Mouse (Mus musculus) brown adipose tissue, adult 24 weeks (tissue): ENCODE results near the gene Tmc8. TPM values are rescaled to one million over a fixed set of nuclear protein-coding genes. Genes with fewer than 3 reads are reported as not detected.

Experiments
- H3K27ac ChIP-seq: fragments of 200-500 bp; replicated peaks from 2 replicates; pipeline ENCODE4 v1.5.1; 2012; ENCODE audit warnings: low read depth, mild to moderate bottlenecking, low read length
- H3K4me1 ChIP-seq: fragments of 200-500 bp; 2 replicates; pipeline ENCODE4 v1.6.1; 2012; ENCODE audit warnings: low read length, mixed read lengths; ENCODE audit not compliant: control insufficient read depth, insufficient read depth, insufficient read length
- H3K4me3 ChIP-seq: fragments of 200-500 bp; 2 replicates; pipeline ENCODE4 v1.5.1; 2012; ENCODE audit warnings: low read depth, mild to moderate bottlenecking, low read length, moderate library complexity; ENCODE audit not compliant: insufficient read depth
- polyA plus RNA-seq: library from polyadenylated mRNA; stranded (reverse); fragments of >200 nt; gene quantifications from 2 replicates; pipeline ENCODE4 v1.2.4, GENCODE M21; 2012; ENCODE audit not compliant: missing spikeins, insufficient read depth, insufficient read length

Tmc8 gene
- polyA plus RNA-seq, result 0.88 TPM in 1 of 2 replicates, not detected in the other

DNA sequence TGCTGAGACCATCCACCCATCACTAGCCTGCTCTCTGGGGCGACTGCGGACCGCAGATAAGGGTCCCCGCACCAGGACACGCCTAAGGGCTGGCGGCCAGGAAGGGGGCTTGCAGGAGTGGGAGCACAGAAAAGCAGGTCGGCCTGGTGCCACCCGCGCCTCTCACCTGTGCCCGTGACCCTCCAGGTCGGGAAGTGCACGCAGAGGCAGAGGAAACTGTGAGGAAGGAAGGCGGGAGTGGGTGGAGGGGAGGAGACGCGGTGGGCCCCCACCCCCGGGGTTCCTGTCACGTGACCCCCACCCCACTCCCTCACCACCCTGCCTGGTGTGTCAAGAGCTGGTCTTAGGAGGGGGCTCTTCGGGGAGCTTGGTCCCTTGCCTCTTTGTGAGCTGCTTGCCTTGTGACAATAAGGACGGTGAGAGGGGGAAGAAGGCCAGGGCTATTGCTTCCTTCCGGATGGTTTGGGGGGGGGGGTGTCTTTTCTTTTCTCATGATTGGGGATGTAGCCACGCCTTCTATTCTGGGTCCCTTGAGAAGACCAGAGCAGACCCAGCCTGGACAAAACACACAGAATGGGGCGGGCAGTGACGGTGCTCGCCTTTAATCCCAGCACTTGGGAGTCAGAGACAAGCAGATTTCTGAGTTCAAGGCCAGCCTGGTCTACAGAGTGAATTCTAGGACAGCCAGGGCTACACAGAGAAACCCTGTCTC lies at the start of gene Tmc8, which contains the start of gene Tmc6:
TSS of gene Tmc8 (plus strand) at position 84 of the 712 bp plus-strand sequence.
TSS of gene Tmc6 (minus strand) at position 206 of the 712 bp plus-strand sequence.
- H3K4me1 ChIP-seq, result peaks cover 6% of the 10 kb centered on the region; the same call in 1 of the 2 replicates
- H3K4me3 ChIP-seq, result peak within 1 kb of the TSS; percentile 77
- peak within 1 kb of the TSS; percentile 99 for H3K27ac ChIP-seq

DNA sequence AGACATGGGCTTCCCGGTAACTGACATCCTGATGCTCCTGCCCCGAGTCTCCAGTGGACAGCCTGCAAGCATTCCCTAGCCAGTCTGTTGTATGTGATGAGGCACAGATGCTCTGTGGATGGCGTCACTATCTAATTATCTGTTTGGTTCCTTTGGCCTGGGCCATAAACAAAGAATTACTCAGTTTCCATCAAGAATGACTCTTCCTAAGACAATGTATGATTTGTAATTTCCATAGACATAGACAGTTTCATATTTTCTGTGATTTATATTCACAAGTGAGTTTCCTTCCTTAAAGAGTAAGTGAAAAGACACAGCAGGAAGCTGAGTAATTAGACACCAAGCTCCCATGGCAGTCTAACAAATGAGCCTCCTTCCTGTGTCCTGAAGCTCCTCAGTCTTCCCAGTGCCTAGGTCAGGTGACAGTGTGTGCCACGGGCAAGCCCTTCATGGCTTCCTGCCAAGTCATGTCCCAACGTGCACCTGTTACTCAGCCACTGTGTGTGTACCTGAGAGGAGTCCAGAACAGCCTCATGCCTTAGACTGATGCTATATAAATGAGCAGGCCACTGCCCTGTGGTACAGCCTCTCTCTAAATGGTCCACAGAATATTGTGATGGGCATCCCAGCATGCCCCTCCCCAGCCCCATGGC lies 45.7 kb upstream of the Tmc8 start:
- Histone ChIP-seq H3K4me1 (no peaks in the 10 kb centered on the region), H3K27ac (no peak overlapping the region), H3K4me3 (no peak overlapping the region)

DNA sequence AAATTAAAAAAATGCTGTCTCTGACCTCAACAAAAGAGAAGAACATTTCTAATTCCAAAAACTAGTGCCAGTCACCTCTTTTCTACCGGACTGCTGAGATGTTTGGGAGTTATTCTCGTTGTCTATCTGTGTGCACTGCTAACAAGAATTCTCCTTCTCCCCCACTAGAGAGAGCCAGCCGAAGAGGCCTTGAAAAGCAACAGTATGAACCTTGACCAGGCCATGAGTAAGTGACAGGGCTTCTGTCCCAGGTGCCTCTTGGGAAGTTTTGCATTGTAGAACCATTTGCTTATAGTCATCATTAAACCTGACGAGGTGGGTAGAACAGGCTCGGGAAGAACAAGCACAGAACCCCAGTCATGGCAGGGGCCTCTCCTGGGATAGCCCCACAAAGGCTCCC lies 43.8 kb upstream of the Tmc8 start:
- no peaks in the 10 kb centered on the region for H3K4me1 ChIP-seq
- H3K4me3 ChIP-seq, result no peak overlapping the region
- no peak overlapping the region for H3K27ac ChIP-seq

DNA sequence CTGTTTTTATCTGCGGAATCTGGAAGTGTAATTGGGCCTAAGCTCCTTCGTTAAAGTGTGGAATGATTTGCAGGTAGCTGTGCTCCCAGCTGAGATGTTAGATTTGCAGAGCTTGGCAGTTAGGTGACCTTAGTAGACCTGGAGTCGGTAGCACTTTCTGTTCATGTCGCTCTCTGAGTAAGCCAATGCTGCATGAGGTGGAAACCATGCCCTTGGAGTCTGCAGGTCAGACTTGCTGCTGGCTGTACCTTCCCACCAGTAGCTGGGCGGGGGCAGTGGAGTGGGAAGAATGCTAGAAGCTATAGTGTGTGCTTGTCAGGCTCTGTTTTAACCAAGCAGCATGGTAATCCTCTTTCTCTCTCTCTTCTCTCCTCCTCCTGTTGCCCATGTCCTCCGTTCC lies 40.7 kb upstream of the Tmc8 start:
- H3K4me3 ChIP-seq, result no peak overlapping the region
- H3K27ac ChIP-seq, result no peak overlapping the region
- H3K4me1 ChIP-seq, result no peaks in the 10 kb centered on the region

DNA sequence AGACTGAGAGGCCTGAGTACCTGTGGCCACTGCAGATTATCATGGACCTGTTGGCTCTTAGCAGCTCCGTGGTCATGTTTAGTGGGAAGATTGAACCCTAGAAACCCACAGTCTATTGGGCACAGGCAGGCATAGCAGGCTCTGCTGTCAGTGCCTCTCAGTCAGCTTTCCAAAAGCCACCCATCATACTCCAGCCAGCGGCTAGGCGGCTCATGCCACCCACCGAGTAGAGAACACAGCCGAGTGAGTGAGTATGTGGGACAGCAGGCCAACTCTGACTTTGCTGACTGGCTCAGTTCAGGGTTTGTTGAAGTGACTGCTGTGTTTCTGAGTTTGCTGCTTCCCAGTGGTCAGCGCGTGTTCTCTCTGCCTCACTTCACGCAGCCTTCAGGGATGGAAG lies 39.6 kb upstream of the Tmc8 start:
- no peak overlapping the region for H3K4me3 ChIP-seq
- no peak overlapping the region for H3K27ac ChIP-seq
- no peaks in the 10 kb centered on the region for H3K4me1 ChIP-seq

DNA sequence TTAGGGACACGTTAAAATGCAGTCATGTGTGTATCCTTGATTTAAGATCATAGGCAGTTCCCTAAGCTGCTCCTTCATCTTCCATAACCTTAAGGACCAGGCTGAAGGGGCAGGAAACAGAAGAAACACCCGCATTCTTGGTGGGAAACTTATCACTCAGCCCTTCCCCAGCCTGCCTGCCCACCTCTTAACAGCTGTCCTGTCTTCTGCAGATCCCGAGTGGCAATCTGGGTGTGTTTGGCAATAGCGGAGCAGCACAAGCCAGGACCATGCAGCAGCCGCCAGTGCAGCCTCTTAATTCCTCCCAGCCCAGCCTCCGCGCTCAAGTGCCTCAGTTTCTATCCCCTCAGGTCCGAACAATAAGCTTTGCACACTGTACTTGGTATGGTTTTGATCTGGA lies 39.2 kb upstream of the Tmc8 start:
- Histone ChIP-seq H3K4me3 (no peak overlapping the region), H3K4me1 (no peaks in the 10 kb centered on the region), H3K27ac (no peak overlapping the region)

DNA sequence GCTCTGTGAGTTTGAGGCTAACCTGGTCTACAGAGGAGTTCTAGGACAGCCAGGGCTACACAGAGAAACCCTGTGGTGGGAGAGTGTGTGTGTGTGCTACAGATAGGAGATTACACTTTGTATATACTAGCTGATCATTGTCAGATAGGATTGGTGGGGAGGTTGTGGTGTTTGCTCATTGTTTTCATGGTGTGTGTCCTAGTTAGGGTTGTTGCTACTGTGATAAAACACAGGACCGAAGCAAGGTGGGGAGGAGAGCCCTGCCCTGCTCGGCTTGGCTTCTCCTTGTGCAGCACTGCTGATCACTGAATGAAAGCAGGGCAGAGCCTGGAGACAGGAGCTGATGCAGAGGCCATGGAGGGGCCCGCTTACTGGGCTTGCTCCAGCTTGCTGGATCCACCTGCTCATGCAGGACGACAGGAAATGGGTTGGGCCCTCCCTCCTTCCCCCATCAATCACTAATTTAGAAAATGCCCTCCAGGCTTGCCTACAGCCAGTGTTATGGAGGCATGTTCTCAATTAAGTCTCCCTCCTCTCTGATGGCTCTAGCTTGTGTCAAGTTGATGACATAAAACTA lies 38.3 kb upstream of the Tmc8 start:
- no peak overlapping the region for H3K4me3 ChIP-seq
- no peaks in the 10 kb centered on the region for H3K4me1 ChIP-seq
- no peak overlapping the region for H3K27ac ChIP-seq

DNA sequence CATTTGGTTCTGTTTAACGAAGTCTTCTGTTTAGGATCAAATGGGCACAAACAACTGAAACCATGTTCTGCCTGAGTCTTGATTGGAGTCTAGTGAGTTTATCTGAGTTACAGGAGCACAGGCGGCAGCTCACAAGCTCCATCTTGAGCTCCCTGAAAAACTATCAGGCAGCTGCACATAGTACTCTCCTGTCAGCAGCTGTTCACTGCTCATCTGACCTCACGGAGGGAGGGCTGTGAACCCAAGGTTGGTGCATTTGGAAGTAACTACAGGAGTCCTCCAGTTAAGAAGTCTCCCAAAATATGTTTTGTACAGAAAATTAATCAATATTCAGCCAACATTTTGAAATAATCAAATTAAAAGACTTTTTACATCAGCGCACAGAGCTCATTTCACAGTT lies 33.2 kb upstream of the Tmc8 start:
- Histone ChIP-seq H3K4me3 (no peak overlapping the region), H3K27ac (no peak overlapping the region)

DNA sequence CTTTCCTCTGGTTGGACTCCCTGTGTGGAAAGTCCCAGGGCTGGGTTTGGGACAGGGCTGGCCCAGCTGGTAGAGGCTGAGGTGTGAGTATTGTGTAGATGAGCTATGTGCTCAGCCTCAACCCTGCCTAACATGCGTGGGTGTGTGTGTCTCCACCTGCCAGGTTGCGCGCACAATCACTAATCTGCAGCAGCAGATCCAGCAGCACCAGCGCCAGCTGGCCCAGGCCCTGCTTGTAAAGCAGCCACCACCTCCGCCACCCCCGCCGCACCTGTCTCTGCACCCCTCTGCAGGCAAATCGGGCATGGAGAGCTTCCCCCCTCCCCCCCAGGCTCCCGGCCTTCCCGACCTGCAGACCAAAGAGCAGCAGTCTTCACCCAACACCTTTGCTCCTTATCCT lies 32.5 kb upstream of the Tmc8 start:
- H3K4me3 ChIP-seq, result no peak overlapping the region

More for the DNA sequence above, 33.2 kb upstream of the Tmc8 start:
- no peaks in the 10 kb centered on the region for H3K4me1 ChIP-seq

DNA sequence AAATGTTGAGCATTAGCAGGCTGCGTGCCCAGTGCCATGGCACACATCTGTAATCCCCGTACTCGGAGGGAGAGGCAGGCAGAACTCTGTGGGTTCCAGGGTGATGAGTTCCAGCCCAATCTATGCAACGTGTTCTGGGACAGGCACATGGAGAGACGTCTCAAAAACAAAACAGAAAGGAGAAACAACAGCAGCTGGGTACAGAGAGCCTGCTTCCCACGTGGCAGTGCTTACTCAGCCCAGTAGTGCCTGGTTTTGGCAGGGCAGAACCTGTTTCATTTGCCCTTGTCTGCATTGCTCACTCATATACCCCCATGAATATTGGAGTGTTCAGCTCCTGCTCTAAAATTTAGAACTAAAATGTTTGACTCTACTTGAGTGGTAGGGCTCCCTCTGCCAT lies 30.3 kb upstream of the Tmc8 start:
- H3K27ac ChIP-seq, result no peak overlapping the region

More for the DNA sequence above, 32.5 kb upstream of the Tmc8 start:
- no peaks in the 10 kb centered on the region for H3K4me1 ChIP-seq
- H3K27ac ChIP-seq, result no peak overlapping the region

DNA sequence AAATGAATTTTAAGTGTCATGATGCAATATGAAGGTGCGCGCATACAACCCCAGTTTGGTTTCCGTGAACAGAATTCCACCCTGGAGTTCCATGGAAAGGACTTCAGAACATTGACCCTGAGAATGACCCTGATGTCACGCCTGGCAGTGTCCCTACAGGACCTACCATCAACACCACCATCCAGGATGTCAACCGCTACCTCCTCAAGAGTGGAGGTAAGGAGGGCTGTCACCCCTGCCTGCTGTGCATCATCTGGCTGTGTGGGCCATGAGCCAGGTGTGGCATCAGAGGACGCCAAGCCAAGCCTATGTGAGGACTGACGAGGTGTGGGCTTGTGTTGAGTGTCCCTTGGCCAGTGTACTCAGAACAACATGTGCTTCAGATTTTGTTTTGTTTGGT lies 26.0 kb upstream of the Tmc8 start:
- H3K27ac ChIP-seq, result no peak overlapping the region
- H3K4me1 ChIP-seq, result no peaks in the 10 kb centered on the region
- no peak overlapping the region for H3K4me3 ChIP-seq

More for the DNA sequence above, 30.3 kb upstream of the Tmc8 start:
- Histone ChIP-seq H3K4me1 (no peaks in the 10 kb centered on the region), H3K4me3 (no peak overlapping the region)

DNA sequence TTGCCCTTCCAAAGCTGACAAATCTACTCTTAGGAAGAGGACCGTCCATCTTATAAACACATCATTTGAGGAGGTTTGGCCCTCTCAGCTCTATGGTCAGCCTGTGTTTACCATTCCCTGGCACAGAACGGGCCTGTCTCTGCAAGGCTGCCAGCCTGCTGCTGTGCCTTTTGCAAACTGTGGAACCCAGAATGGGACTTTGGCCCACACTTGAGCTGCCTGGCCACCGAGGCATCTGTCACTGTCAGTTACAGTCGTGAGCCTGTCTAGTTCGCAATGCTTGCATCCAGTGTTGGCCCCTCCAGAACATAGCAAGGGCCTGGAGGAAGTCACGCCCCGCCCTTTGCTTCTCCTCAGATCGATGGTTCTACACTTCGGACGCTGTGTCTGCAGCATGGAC lies 22.6 kb upstream of the Tmc8 start:
- no peak overlapping the region for H3K27ac ChIP-seq
- H3K4me1 ChIP-seq, result no peaks in the 10 kb centered on the region
- H3K4me3 ChIP-seq, result no peak overlapping the region

DNA sequence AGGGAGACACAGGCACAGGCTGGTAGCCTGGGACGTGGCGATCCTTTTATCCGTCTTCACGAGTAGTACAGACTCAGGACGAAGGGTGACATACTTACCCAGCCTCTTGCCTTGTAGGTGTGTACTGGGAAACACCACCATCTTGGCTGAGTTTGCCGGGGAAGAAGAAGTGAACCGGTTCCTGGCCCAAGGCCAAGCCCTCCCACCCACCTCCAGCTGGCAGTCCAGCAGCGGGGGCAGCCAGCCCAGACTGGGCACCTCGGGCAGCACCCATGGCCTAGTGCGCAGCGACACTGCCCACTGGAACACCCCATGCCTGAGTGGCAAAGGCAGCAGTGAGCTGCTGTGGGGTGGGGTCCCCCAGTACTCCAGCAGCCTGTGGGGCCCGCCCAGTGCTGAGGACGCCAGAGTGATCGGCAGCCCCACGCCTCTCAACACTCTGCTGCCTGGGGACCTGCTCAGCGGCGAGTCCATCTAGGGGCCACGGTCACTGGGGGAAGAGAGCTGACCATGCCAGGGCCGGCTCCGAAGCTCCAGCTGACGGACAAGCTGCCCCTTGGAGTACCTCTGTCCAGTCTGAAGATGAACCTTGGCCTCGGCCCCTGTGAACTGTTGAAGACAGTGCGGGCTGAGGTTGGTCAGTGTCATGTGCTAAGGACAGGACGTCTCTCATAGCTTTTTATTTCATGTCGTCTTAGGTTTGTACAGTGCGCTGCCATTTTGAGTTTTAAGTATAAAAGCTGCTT lies 21.3 kb upstream of the Tmc8 start:
- H3K27ac ChIP-seq, result no peak overlapping the region
- H3K4me1 ChIP-seq, result no peaks in the 10 kb centered on the region

DNA sequence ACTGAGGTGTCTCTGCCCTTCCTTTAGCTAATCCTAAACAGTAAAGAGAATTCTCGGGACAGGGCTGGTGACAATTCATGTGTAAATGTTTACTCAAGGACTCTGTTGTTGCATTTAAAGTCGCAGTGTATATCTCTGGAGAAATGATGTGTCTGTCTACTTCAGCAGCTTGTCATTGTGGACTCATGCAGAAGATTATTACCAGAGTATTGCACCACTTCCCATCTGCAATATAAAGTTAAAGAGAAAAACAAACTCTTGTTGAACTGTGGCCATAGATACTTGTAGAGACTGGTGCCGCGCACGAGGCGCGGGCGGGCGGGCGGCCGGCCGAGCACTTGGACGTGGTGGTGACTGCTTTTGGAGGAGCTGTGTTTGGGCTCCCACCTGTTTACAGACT lies 20.1 kb upstream of the Tmc8 start:
- Histone ChIP-seq H3K4me3 (no peak overlapping the region), H3K27ac (no peak overlapping the region), H3K4me1 (no peaks in the 10 kb centered on the region)

More for the DNA sequence above, 21.3 kb upstream of the Tmc8 start:
- no peak overlapping the region for H3K4me3 ChIP-seq

DNA sequence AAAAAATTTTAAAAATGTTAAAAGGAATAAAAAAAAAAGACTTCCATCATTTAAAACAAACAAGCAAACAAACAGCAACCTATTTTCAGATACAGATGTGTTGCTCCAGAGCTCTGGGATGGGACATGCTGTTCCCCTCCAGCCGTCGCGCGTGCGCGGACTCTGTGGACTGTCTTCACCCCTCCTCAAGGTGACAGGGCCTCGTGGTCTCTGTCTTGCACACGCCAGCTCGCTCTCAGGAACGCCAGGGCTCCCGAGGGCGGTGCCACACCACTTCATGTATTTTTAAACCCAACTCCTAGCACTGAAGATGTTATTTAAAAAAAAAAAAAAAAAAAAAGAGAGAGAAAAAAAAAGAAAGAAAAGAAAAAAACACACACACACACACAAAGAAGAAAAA lies 19.6 kb upstream of the Tmc8 start:
- H3K4me1 ChIP-seq, result no peaks in the 10 kb centered on the region
- no peak overlapping the region for H3K27ac ChIP-seq
- no peak overlapping the region for H3K4me3 ChIP-seq
